Mouse (Mus musculus) kidney, adult 2 months (tissue): ENCODE data around the gene Tmcc3.

Source experiments
- CTCF ChIP-seq: fragments of 200-500 bp; conservative IDR thresholded peaks from 2 replicates; pipeline ENCODE4 v1.5.1; 2011; ENCODE audit warnings: low read depth, mild to moderate bottlenecking, control low read depth, low read length, moderate library complexity, mixed read lengths; ENCODE audit not compliant: insufficient read depth, insufficient read length
- POLR2A ChIP-seq: fragments of 200-500 bp; IDR thresholded peaks from one replicate; pipeline ENCODE4 v1.6.1; 2011; ENCODE audit warnings: low read depth, low read length, control low read depth

GRCm38 (mm10) chr10:94263211-94263610 is 48.5 kb upstream of the Tmcc3 start:
- TF ChIP-seq CTCF (no peak), POLR2A (no peak)
